Mouse (Mus musculus): Measurements from ENCODE around the gene Rasal2. TPM values are rescaled to one million over a fixed set of nuclear protein-coding genes. Genes with fewer than 3 reads are reported as not detected.
"Not testable (repeated sequence)": the region's sequence is repeated elsewhere in the genome, so short reads cannot be mapped to it uniquely, and the experiment has no call there.

Rasal2 gene
- polyA plus RNA-seq, 3 experiments from 2014 or later: 0.03 to 0.24 (median 0.17) TPM

DNA sequence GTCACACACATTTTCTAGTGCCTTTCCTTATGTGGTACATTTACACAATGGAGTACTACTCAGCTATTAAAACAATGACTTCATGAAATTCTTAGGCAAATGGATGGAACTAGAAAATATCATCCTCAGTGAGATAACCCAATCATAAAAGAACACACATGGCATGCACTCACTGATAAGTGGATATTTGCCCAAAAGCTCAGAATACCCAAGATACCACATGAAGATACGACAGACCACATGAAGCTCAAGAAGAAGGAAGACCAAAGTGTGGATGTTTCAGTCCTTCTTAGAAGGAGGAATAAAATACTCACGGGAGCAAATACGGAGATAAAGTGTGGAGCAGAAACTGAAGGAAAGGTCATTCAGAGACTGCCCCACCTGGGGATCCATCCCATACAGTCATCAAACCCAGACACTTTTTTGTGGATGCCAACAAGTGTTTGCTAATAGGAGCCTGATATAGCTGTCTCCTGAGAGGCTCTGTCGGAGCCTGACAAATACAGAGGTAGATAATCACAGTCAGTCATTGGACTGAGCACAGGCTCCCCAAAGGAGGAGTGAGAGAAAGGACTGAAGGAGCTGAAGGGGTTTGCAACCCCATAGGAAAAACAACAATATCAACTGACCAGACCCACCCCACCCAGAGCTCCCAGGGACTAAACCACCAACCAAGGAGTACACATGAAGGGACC, 175.6 kb downstream of the Rasal2 start:
- ATAC-seq: not testable (repeated sequence)

DNA sequence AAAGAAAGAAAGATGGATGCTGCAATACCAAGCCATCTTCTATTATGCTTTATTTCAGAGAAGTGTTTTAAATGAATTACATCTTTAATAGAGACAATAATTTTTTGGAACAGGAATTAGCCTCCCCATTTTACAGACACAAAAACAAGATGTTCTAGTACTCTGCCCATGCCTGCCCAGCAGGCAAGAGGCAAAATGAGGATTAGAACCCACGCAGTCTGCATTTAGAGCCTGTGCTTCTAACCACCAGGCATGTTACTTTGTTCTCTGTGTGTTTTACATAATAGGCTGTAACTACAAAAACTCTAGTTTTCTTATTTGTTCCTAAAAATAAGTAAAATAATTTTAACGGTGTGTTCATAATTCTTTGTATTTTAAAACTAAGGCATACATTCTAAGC, 178.9 kb downstream of the Rasal2 start:
- ATAC-seq: no peak

DNA sequence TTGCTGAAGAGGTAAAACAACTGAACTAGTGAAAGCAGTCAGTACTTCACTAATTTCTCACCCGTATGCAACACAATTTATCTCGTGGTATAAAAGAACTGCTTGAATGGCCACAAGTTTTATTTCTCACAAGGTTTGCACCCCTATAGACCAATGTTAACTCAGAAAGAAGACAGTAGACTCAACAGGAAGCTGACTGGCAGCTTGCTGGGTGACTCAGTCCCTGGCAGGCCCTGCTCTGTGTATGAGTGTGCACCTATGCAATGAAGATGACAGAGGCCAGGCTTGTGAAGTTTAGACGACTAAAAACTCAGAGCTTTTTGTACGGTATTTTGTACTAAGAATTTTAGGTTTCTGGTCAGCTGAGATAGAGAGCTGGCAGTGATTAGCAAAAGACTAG, 180.0 kb downstream of the Rasal2 start:
- no peak for ATAC-seq

DNA sequence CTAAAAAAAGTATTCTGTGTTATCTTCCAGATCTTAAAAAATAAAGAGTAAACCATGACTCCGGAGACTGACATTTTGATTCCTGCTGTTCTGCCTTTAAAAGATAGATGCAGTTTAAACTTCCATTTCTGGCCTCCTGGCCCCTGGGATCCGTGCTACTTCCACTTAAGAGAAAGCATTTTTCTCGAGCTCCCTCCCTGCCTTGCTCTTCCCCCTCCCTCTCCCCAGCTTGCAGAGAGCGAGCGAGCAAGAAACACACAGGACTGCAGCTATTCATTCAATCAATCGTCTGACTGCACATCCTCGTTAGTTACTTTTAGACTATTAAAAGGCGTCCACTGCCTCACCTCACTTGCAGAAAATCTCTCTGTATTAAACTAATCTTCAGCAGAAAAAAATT, 181.4 kb downstream of the Rasal2 start:
- no peak for ATAC-seq

DNA sequence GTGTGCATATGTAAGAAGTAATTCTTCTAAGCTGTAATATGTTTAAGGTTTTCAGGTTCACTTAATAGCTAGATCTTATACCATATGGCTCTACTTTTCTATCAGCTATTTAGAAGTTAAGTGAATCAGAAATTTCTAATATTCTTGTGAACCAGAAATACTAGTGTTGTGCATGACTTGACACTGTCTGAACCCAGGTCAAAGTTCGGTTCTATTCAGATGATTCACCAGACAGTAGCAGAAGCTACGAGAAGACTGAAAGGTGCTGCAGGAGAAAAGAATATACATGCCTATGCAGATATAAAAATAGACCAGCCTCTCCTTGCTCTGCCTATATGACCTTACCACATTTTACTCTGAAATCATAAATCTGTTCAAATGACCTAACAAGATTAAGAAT, 182.0 kb downstream of the Rasal2 start:
- no peak for ATAC-seq

DNA sequence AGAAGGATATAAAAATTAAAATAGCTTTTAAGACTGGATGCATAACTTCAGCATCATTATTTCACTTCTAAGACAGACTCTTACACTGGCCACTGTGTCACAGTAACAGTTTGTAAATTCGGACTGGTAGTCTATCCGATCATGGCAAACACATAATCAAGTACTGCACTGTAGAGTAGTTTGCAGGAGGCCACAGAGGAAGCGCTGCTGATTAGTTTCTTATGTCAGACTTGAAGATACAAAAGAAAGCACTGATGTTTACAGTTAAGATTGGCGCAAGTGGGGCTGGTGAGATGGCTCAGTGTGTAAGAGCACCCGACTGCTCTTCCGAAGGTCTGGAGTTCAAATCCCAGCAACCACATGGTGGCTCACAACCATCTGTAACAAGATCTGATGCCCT, 187.4 kb downstream of the Rasal2 start:
- ATAC-seq: no peak

DNA sequence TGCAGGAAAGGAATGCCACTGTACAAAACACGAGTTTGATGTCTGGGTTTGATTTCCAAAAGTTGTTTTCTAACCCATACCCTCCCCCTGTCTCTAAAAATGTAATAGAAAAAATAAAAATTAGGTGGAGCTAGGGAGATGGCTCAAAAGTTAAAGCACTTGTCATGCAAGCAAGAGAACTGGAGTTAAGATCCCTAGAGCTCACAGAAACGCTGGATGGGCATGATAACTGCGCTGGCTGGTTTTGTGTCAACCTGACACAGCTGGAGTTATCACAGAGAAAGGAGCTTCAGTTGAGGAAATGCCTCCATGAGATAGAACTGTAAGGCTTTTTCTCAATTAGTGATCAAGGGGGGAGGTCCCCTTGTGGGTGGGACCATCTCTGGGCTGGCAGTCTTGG, 191.5 kb downstream of the Rasal2 start:
- ATAC-seq: no peak

DNA sequence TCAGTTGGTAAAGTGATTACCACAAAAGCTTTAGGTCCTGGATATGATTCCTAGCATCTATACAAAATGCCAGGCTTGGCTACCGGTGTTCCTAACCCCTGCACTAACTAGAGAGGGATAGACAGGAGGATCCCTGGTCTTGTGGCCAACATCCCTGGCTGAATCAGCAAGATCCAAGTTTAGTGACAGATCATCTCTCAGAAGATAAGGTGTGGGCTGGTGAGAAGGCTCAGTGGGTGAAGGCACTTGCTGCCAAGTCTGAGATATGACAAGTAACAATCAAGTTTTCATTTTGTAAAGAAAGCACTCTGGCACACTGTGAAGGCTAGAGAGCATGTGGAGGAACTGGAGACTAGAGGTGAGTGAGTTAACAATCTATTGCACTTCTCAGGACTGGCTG, 191.9 kb downstream of the Rasal2 start:
- no peak for ATAC-seq

DNA sequence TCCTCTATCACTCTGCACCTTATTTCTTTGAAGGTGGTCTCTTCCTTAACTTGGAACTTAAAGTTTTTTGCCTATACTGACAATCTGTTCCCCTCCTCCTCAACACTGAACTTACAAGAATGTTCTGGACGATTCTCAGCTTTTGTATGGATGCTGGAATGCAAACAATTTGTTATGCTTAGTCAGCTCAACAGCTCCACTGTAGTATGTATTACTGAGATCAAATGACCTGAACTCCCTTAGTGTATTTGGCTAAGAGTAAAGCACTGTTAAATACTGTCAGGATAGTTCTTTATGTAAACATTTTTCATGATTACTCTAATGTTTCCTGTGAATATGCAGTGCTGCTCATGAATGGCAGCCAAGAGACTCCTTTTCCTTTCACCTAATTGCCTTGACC, 203.6 kb downstream of the Rasal2 start:
- ATAC-seq: no peak

DNA sequence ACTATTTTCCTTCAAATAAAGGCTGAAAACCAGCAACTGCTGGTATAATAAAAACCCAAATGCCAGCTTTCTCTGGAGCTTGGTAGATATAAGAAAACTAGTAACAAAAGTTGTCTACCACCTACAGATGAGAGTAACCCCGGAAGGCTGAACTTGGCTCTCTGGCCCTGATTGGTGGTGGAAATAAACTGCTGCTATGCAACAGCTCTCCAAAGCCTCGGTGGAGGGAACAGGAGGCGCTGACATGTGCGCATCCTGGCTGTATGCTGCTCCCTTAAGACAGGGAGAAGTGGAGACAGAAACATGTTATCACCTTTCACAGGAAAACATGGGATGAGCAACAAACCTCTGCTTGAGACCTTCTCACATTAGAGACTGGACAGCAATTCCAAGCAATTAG, 206.7 kb downstream of the Rasal2 start:
- no peak for ATAC-seq

DNA sequence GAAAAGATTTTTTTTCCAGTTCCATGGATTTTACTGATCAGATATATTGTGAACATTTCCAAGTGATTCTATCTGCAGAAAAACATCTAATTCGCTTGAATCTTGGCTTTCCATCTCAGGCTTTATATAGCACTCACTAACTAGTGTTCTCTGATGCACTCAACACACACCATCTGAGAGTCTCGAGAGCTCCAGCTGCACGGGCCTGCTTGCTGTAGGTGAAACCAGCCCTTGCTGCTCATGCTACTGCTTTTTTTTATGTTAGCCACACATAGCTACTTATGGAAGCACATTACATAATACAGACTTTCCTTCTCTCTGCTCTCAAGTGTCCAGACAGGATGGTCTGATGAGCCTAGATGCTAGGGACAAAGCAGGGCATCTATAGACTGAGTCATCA, 229.4 kb downstream of the Rasal2 start:
- no peak for ATAC-seq

DNA sequence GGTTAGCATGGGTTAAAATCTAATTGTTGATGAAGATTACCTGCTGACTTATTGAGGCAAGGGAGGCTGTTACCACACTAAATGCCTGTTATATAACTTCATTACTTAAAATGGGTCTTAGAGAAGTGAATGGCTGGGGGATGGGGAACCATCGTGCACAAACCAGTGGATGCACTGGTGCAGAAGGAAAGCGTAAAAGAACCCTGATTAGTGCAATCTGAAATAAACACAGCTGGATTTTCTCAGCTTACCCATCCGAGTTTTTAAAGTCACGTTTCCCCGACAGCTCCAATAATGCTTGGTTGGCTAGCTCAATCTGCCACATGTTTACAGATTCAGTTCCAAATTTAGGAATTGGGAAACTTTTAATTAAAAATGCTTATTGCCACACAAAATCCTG, 230.0 kb downstream of the Rasal2 start:
- no peak for ATAC-seq

DNA sequence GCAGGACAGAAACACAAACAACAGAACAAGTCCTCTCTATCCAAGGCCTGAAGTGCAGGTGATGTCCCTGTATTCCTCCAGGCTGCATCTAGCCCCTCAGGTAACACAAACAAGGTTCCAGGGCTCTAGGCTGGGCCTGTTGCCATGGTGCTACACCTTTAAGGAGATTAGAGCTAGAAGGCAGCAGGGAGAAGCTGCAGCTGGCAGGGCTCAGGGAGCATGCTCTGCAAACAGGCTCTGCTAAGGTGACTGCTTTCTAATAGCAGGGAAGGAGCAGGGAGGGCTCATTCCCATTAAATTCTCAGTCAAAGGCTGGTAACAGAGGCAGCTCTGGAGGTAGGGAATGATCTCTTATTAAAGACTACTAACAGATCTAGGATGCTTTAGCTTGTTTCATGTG, 231.3 kb downstream of the Rasal2 start:
- no peak for ATAC-seq

DNA sequence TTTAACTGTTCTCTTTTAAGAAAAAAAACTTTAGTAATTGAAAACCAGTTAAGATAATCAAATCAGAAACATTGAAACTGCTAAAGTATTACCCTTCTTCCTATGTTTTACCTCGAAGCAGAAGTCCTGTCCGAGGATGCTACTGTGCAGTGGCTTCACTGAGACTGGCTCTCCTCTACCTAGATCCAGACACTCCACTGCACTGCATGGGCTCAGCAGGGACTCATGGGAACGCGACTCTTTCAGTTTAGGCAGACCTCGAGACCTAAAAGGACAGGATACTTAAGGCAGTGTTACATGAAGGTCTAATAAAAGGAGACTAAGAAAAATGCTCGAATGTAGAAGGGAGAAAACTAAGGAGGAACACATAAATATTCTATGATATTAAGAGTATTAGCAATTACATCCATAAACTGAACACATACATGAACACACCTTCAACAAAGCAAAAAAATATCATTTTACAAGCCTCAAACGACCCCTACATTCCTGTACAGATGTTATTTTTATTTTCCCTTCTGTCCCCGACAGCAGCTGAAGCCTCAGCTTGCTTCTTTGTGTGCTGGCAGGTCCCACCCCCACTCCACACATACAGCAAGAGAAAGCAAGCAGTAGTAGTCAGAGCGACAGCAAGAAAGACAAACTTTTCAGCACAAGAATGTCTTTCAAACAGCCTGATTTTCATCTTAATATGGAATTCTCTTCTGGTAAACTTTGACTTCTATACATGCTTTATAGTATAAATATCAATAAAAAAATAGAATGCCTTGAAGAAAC, 233.2 kb downstream of the Rasal2 start:
- ATAC-seq: no peak

DNA sequence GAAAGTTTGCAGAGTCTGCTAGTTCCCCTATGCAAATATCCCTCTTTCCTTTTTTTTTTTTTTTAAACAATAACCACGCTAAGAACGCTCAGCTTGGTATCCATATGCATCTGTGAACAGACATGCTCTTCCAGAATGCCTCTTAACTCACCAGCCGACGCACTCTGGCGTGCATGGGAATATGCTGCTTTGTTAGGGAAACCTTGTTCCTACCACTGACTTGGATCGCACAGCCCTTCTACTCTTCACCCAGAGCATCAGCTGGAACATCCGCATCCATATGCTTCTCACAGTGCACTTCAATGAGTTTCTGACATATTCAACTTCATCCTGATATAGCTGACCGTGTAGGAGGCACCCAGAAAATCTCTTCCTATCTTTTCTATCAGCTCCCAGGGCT, 243.1 kb downstream of the Rasal2 start:
- no peak for ATAC-seq

DNA sequence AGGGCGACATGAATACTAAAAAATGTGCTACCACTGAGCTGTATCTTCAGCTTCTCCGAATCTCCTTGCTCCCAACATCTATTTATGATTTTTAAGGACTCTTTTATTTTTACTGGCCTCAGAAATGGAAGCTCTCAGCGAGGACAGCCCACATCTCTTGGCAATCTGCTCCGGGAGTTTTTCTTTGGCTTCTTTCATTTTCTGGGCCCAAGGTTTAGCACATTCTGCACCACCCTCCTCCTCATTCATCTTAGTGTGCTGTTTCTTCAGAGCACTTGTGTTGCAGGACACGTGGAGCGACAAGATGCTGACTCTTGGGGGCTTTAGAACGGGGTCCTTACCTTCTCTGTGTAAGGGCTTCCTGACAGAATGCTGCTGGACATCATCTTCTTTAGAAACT, 243.5 kb downstream of the Rasal2 start:
- no peak for ATAC-seq

DNA sequence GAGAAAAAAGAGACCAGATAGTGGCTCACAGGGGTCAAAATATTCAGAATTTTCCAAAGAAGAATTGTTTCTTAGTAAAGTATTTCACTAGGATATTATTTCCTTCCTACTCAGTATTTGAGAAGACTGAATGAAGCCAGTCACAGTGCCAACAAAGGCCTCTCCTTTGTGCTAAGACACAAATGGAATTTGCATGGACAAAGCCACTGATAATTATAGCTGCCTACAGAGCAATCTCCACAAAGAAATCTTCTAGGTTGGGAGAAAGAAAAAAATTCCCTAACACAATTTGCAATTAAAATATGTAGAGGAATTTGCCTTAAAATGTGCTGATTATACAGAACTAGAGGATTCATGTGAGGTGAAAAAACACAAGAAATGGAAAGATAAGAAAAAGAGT, 258.6 kb downstream of the Rasal2 start:
- ATAC-seq: no peak

DNA sequence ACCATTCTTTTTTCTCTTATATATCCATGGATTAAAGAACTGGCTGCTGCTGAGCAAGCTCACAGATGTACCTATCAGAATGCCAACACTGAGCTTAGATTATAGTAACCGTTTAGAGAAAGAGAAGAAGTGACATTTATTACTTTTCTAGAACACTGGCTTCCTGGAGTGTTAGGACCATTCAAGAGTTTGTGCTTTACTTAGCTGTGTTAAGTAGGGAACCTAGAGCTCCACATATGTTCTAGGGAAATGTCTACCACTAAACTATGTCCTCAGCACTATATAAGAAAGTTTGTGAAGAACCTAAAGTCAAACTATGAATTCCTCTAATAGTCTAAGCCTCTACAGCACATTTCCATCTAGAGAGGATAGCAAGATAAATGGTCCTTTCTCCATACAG, 262.3 kb downstream of the Rasal2 start:
- no peak for ATAC-seq

DNA sequence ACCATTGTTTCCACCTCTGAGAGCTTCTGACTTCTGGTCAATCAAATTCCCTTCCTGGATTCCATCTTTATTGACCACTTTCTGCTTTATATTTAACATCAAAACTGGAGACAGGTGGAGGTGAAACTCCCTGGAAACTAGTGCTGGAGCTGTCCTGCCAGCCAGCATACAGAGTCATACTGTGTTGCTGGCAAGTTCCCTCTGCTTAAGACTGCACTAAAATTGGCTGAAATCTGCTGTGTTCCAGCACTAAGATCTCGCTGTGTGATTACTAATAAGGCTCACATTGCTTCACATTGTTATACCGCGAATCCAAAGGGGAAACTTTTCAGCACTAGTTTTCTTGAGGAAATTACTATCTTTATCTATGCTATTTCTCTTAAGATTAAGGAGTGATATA, 267.8 kb downstream of the Rasal2 start:
- ATAC-seq: no peak

DNA sequence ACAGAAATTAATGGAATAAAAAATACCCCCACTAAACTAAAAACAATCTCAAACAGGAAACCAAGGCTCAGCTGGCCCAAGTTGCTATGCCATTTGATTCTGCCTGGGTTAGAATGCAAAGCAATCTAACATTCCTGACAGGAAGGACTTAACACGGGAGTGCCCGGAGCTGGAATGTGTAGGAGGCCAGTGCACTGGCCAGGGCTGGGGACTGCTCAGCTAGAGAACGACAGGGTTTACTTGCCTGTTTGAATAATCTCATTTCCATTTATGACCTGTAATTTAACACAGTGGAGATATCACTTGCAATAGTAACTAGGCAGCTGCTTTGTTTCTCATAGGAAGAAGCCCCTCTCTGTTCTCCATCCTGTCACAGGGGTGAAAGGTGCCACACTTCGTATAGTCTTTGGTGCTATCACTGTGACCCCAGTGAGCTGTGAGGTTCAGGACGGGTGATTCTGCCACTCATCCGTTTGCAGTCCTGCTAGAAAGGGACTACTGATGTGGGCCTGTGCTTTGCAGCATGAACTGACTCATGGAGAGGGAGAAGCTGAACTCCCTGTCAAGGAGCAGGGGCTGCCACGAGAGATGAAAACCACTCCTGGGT, 269.0 kb downstream of the Rasal2 start:
- no peak for ATAC-seq

DNA sequence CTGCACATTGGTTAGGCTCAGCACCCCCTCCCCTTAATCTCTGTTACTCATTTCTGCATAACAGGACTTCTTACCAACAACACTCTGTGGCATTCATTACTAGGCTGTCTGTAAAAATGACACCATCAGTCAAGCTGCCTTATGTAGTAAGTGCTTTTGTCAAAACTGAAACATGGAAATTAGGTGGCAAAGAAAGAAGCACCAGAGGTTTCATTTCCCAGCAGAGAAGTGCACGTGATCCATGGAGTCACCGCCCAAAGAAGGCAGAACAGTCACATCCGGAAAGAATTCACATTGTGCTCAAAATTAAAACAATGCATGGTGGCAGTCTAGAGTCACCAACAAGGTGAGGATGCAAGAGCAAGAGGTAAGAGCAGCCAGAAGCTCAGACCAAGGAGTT, 271.4 kb downstream of the Rasal2 start:
- ATAC-seq: peak; percentile 32

DNA sequence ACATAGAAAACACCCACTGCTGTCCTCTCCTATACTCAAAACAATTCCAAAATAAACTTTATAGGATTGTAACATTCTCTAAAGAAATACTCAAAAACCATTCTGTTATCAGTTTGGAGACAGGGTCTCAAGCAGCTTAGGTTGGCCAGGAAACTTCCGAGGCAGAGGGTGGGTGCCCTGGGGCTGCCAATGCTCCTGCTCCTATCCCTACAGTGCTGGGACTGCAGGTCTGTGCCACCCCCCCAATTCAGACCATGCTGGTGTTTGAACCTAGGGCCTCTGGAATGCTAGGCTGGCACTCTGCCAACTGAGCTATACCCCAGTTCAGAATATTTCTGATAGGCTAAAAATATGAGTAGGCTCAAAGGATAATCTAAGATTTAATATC, 274.5 kb downstream of the Rasal2 start:
- no peak for ATAC-seq

DNA sequence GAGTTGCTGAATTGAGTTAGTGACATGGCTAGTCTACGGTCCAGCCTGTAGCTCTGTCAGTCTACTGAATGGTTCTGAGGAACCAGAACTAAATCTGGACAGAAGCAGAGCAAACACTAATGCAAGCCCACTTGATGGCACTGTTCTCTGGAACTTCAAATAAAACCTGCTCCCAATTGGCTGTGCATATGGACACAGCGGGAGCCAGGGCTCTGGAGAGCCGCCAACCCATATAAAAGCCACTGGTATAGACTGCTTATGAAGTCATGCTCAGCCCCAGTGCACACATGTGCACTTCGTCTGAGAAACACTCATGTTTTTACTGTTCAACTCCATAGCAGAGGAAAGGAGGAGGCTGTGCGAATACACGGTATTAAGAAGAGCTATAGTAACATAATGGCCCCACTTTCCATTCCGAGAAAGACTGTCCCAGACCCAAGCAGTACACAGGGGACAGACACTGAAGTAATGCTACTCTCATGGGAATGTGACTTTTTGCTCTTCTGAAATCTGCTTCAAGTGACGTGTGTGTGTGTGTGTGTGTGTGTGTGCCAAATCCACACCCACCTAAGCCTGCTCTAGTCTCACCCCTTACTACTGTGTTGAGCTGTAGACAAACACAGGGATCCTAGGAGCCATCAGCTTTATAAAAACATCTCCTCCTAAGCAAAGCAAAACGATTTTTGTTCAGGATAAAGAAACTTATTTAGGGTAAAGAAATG, 275.1 kb downstream of the Rasal2 start:
- no peak for ATAC-seq

DNA sequence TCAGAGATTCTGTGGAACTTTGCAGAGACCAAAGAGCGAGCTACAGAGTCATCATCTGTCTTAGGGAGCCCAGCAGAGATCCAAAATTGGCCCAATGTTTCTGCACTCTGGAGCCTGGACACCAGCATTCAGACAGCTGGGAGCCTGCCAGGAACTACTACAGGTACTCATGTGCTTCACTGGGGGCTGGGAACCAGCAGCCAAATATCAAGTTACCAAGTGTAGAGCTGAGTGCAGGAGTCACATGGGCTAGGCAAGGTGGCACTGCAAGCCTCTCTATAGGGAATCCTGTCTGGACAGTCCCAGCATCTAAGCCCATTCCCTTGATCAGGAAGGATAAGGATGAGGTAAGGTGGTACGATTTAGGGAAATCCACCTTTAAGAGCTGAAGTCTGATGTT, 284.2 kb downstream of the Rasal2 start:
- no peak for ATAC-seq

All from inflammation-experienced regulatory T-cells, adult 6 months (primary cell).